Mouse (Mus musculus) thymus, adult 2 months (tissue): ENCODE results near the gene Gabra4.

Source experiments
- CTCF ChIP-seq: fragments of 200-500 bp; IDR thresholded peaks from 2 replicates; pipeline ENCODE4 v1.5.1; 2012; ENCODE audit warnings: mild to moderate bottlenecking, control low read depth, low read length, moderate library complexity, borderline replicate concordance; ENCODE audit not compliant: control insufficient read depth, poor library complexity, insufficient read depth; ENCODE audit errors: extremely low read depth
- POLR2A ChIP-seq: fragments of 200-500 bp; IDR thresholded peaks from 2 replicates; pipeline ENCODE4 v1.6.1; 2012; ENCODE audit warnings: mild to moderate bottlenecking, low read length, control low read depth, moderate library complexity; ENCODE audit not compliant: control insufficient read depth, poor library complexity, insufficient read depth; ENCODE audit errors: extremely low read depth

GRCm38 (mm10) chr5:71606907-71607306 lies 51.2 kb downstream of the Gabra4 start:
- no peak for TF ChIP-seq POLR2A
- TF ChIP-seq CTCF = no peak
